Mouse (Mus musculus) ES-E14 (cell line): ENCODE data around the gene Ccna2.

Experiments
- CHD2 ChIP-seq: IDR thresholded peaks from 2 replicates; pipeline ENCODE4 v1.6.1; 2014; ENCODE audit warnings: mild to moderate bottlenecking, low read depth, low read length, inconsistent platforms
- HCFC1 ChIP-seq: IDR thresholded peaks from 2 replicates; pipeline ENCODE4 v1.6.1; 2012; ENCODE audit warnings: low read length, inconsistent platforms, borderline replicate concordance; ENCODE audit not compliant: insufficient read depth
- MAFK ChIP-seq: IDR thresholded peaks from 2 replicates; pipeline ENCODE4 v1.6.1; 2014; ENCODE audit warnings: mild to moderate bottlenecking, low read depth, low read length, inconsistent platforms; ENCODE audit not compliant: insufficient read depth
- ZC3H11A ChIP-seq: IDR thresholded peaks from 2 replicates; pipeline ENCODE4 v1.6.1; 2012; ENCODE audit warnings: low read depth, mild to moderate bottlenecking, inconsistent platforms, low read length, borderline replicate concordance
- ZNF384 ChIP-seq: IDR thresholded peaks from 2 replicates; pipeline ENCODE4 v1.6.1; 2012; ENCODE audit warnings: low read depth, low read length, inconsistent platforms

DNA sequence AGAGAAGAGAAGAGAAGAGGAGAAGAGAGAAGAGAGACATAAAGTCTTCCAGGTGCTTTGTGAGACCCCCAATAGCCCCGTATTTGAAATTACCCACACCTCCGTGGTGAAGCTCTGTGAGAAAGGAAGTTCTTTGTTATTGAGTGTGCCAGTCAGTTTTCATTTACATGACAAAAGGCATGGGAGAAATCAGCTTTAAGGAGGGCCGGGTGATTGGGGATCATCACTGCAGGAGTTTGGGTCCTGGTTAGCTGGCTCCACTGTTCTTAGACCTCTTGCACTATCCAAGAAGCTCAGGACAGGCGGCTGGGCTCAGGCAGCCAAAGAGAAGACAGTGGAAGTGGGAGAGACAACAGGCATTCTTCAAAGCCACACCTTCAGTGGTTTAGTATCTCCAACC is 49.8 kb downstream of the Ccna2 start:
- TF ChIP-seq HCFC1: no peak
- TF ChIP-seq MAFK: no peak
- TF ChIP-seq ZC3H11A: no peak
- TF ChIP-seq CHD2: no peak
- TF ChIP-seq ZNF384: no peak
